Mouse (Mus musculus) neural tube, embryonic 13.5 days (tissue): ENCODE data around the gene Atg4b. TPM values are rescaled to one million over a fixed set of nuclear protein-coding genes. Genes with fewer than 3 reads are reported as not detected.
"Not testable (repeated sequence)": the region's sequence is repeated elsewhere in the genome, so short reads cannot be mapped to it uniquely, and the experiment has no call there.

Experiments used
- ATAC-seq: fragments of 200-750 bp; cut with Nextera tagmentation; 2 replicates; pipeline ENCODE4 v1.8.0; 2017; ENCODE audit warnings: low read depth, mild to moderate bottlenecking, moderate TSS enrichment, moderate library complexity
- H3K27ac ChIP-seq: fragments of 300-500 bp; sonication (generic); replicated peaks from 2 replicates; pipeline ENCODE4 v1.5.1; 2015; ENCODE audit warnings: moderate library complexity, mild to moderate bottlenecking, inconsistent platforms
- H3K27me3 ChIP-seq: fragments of 300-500 bp; sonication (generic); 2 replicates; pipeline ENCODE4 v1.6.1; 2015; ENCODE audit warnings: mild to moderate bottlenecking, inconsistent platforms
- H3K36me3 ChIP-seq: fragments of 300-500 bp; sonication (generic); 2 replicates; pipeline ENCODE4 v1.6.1; 2015; ENCODE audit warnings: mild to moderate bottlenecking, inconsistent platforms
- H3K4me1 ChIP-seq: fragments of 300-500 bp; sonication (generic); replicated peaks from 2 replicates; pipeline ENCODE4 v1.6.1; 2015; ENCODE audit warnings: inconsistent platforms
- H3K4me2 ChIP-seq: fragments of 300-500 bp; sonication (generic); 2 replicates; pipeline ENCODE4 v1.6.1; 2015; ENCODE audit warnings: inconsistent platforms, mild to moderate bottlenecking, moderate library complexity
- H3K4me3 ChIP-seq: fragments of 300-500 bp; sonication (generic); 2 replicates; pipeline ENCODE4 v1.5.1; 2015; ENCODE audit warnings: mild to moderate bottlenecking, inconsistent platforms
- H3K9ac ChIP-seq: fragments of 300-500 bp; sonication (generic); 2 replicates; pipeline ENCODE4 v1.6.1; 2015; ENCODE audit warnings: moderate library complexity, mild to moderate bottlenecking, inconsistent platforms
- H3K9me3 ChIP-seq: fragments of 300-500 bp; sonication (generic); 2 replicates; pipeline ENCODE4 v1.6.1; 2016; ENCODE audit warnings: inconsistent platforms
- WGBS: fragments of 180-500 bp; shearing (Covaris S2); methylation state at CpG from one replicate; pipeline ENCODE4 v1.1.7; 2015; 5-methylcytosine and 5-hydroxymethylcytosine counted together
- polyA plus RNA-seq: library from polyadenylated mRNA; unstranded; fragments of >200 nt; fragmentation: Nextera tagmentation; extraction: Ambion mirVana; gene quantifications from 2 replicates; pipeline ENCODE4 v1.2.1, GENCODE M21; 2015

The Atg4b gene
- polyA plus RNA-seq, 1 experiment from 2014 or later = 104 TPM

GRCm38 (mm10) chr1:93760076-93760475 is 8.8 kb downstream of the Atg4b start:
- Histone ChIP-seq H3K27me3 (no peaks in the 10 kb centered on the region), H3K4me2 (no peak overlapping the region), H3K9ac (no peak overlapping the region), H3K36me3 (no peaks in the 10 kb centered on the region), H3K27ac (no peak overlapping the region), H3K4me1 (peaks cover 33% of the 10 kb centered on the region), H3K4me3 (no peak overlapping the region), H3K9me3 (no peaks in the 10 kb centered on the region)
- ATAC-seq = no peak
- 97% methylated on average over 1 of the region's 1 CpGs for WGBS

GRCm38 (mm10) chr1:93763531-93763930 is 12.2 kb downstream of the Atg4b start:
- 85% methylated on average over 3 of the region's 3 CpGs for WGBS
- not testable (repeated sequence) for ATAC-seq, H3K27ac ChIP-seq, H3K9me3 ChIP-seq, H3K36me3 ChIP-seq, H3K27me3 ChIP-seq, H3K9ac ChIP-seq, H3K4me2 ChIP-seq, H3K4me3 ChIP-seq, H3K4me1 ChIP-seq

DNA sequence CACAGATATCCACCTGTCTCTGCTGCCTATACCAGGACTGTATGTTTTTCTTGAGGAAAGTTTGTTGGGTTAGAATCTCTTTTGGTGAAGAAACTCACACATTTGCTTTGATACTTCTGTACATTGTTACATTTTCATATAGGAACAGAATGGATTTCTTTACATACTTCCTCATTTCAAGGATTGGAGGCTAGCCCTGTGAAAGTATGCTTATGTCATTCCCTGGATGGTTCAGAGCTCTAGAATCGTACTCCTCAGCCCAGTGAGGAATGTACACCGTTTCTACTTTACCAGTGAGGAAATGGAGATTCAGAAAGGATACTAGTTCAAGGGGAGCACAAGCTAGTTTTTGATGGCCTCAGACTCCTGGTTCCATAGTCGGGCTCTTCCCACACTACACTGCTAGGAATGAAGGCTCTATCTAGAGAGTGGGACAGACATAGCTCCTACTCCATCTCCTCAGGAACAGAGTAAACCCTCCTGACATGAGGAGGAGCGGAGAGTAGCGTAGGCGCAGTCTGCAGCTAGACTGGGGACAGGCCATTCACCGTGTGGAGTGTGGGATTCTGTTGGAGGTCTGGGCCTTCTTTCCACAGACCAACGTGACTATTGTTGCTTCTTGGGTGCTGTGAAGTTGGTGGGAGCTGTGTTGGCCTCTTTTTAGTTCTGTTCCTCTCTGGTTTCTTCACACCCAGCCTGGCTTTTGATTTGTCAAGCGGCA is 13.7 kb downstream of the Atg4b start:
- Histone ChIP-seq H3K9me3 (no peaks in the 10 kb centered on the region), H3K9ac (no peak overlapping the region), H3K4me1 (no peaks in the 10 kb centered on the region), H3K4me3 (no peak overlapping the region), H3K4me2 (no peak overlapping the region), H3K27ac (no peak overlapping the region), H3K27me3 (no peaks in the 10 kb centered on the region), H3K36me3 (peaks cover 20% of the 10 kb centered on the region)
- no peak for ATAC-seq
- whole genome bisulfite sequencing = 94% methylated on average over 9 of the region's 9 CpGs

DNA sequence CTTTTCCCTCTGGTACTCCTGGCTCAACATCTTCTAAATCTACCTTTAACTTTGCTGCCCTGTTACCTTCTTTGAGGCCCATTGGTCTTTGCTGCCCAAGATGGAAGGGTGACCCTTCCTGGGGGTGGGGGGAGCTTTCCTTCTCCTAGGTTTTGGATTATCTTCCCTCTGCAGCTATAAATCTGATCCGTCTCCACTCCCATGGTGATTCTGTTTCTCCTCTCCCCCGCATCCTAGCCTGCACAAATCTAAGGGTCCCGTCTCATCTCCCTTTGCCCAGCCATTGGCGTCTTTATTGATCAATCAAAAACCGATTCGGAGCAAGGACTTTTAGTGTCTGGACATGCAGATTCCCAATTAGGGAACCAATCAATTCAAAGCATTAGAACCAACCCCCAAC is 16.3 kb downstream of the Atg4b start:
- peaks cover 29% of the 10 kb centered on the region for H3K36me3 ChIP-seq
- H3K27ac ChIP-seq = no peak overlapping the region
- 91% methylated on average over 6 of the region's 6 CpGs for WGBS
- no peaks in the 10 kb centered on the region for H3K4me1 ChIP-seq
- no peak overlapping the region for H3K4me3 ChIP-seq
- H3K4me2 ChIP-seq = no peak overlapping the region
- no peaks in the 10 kb centered on the region for H3K27me3 ChIP-seq
- H3K9ac ChIP-seq = no peak overlapping the region
- H3K9me3 ChIP-seq = no peaks in the 10 kb centered on the region
- no peak for ATAC-seq

DNA sequence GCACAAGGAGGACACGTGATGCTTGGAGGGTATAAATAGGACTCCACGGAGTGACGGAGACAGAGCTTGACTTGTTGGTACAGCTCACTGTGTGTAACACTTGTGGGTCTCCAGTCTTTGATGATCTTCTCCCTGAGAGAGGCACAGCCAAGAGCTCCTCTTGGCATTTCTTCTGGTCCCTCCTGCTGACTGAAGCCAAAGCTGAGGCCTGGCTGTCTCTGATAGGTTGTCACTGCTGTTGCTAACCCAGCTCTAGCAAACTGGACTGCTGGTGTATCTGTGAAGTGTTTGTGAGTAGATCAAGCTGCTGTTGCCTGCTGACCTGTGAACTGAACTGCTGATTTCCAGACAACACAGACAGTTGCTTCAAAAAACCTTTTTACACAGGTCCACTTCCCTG is 18.6 kb downstream of the Atg4b start:
- no peaks in the 10 kb centered on the region for H3K9me3 ChIP-seq
- H3K27me3 ChIP-seq = no peaks in the 10 kb centered on the region
- no peaks in the 10 kb centered on the region for H3K4me1 ChIP-seq
- WGBS = 95% methylated on average over 3 of the region's 3 CpGs
- ATAC-seq = no peak
- H3K4me3 ChIP-seq = no peak overlapping the region
- H3K27ac ChIP-seq = no peak overlapping the region
- H3K36me3 ChIP-seq = peaks cover 51% of the 10 kb centered on the region
- no peak overlapping the region for H3K4me2 ChIP-seq
- H3K9ac ChIP-seq = no peak overlapping the region

- Histone ChIP-seq H3K36me3 (peaks cover 82% of the 10 kb centered on the region), H3K4me2 (no peak overlapping the region), H3K27ac (no peak overlapping the region), H3K9ac (no peak overlapping the region), H3K27me3 (no peaks in the 10 kb centered on the region), H3K9me3 (no peaks in the 10 kb centered on the region), H3K4me3 (no peak overlapping the region), H3K4me1 (no peaks in the 10 kb centered on the region)
- no peak for ATAC-seq
- 96% methylated on average over 5 of the region's 5 CpGs for WGBS
Measured at GRCm38 (mm10) chr1:93776686-93777085, 25.4 kb downstream of the Atg4b start.

GRCm38 (mm10) chr1:93786912-93787311 is 35.6 kb downstream of the Atg4b start:
- no peak overlapping the region for H3K9ac ChIP-seq
- ATAC-seq = no peak
- no peaks in the 10 kb centered on the region for H3K4me1 ChIP-seq
- no peak overlapping the region for H3K4me2 ChIP-seq
- H3K9me3 ChIP-seq = 0 out of 2 replicates have a peak, but pooled peaks cover 6% of the 10 kb centered on the region
- H3K27me3 ChIP-seq = no peaks in the 10 kb centered on the region
- 94% methylated on average over 2 of the region's 2 CpGs for WGBS
- H3K27ac ChIP-seq = no peak overlapping the region
- H3K4me3 ChIP-seq = no peak overlapping the region
- H3K36me3 ChIP-seq = peaks cover 100% of the 10 kb centered on the region

DNA sequence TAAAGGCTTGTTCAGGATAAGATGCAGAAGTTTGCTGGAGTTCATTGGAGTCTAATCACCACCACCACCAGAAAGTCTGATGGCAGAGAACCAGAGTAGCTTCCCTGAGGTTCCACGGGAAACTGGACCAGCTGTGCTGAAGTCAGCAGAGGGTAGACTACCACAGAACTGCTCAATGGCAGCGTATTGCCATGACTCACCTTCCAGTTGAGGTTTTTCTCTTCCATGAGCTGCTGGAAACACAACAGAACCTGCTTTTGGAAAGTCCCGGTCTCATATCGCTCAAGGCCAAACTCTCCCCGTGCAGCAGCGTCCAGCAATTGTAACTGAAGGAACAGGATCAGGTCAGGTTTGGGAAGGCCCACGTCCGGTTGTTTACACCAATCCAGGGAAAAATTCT is 43.2 kb downstream of the Atg4b start:
- Histone ChIP-seq H3K4me2 (no peak overlapping the region), H3K9me3 (0 out of 2 replicates have a peak, but pooled peaks cover 6% of the 10 kb centered on the region), H3K4me1 (no peaks in the 10 kb centered on the region), H3K36me3 (peaks cover 79% of the 10 kb centered on the region), H3K9ac (no peak overlapping the region), H3K27ac (no peak overlapping the region), H3K4me3 (no peak overlapping the region), H3K27me3 (no peaks in the 10 kb centered on the region)
- ATAC-seq = no peak
- WGBS = 96% methylated on average over 8 of the region's 8 CpGs

GRCm38 (mm10) chr1:93795886-93796285 is 44.6 kb downstream of the Atg4b start:
- 87% methylated on average over 8 of the region's 8 CpGs for WGBS
- no peak overlapping the region for H3K4me2 ChIP-seq
- H3K36me3 ChIP-seq = peaks cover 71% of the 10 kb centered on the region
- no peak overlapping the region for H3K4me3 ChIP-seq
- no peaks in the 10 kb centered on the region for H3K27me3 ChIP-seq
- no peak overlapping the region for H3K9ac ChIP-seq
- H3K27ac ChIP-seq = no peak overlapping the region
- H3K9me3 ChIP-seq = 0 out of 2 replicates have a peak, but pooled peaks cover 5% of the 10 kb centered on the region
- peaks cover 4% of the 10 kb centered on the region for H3K4me1 ChIP-seq
- no peak for ATAC-seq

DNA sequence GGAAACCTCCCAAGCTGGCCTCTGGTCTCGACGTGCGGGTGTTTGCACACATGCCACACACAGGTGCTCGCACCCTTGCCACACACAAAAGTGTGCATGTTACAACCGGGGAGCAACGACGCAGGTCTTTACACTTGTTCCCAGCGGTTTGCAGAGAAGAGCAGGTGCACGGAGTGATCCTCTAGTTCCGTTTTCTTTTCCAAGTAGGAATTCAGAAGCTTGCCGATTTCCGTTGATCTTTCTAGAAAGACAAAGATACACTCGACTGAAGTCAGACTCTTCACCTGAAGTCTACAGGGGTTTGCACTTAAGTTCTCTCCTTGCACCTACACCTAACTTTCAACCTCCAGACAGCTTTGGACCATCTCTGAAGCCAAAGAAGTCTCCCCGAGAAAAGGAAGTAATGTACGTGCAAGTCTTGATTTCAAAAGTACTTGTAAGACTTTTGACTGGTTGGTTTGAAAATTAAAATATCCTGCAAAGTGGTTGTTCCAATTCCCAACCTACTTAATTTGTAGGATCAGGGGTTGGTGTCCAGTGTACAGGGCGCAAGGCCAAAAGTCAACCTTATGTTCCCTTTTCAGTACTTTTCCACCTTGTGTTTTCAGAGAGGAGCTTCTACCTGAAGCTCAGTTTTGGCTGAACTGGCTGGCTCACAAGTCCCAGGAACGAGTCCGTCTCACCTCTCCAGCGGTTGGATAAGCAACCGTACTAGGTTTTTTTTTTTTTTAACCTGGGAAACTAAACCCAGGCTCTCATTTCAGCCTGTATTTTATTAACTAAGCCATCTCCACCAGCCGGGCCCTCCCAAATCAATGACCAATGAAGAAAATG is 49.6 kb downstream of the Atg4b start:
- ATAC-seq = no peak
- Histone ChIP-seq H3K4me3 (peak overlapping the region; percentile 77), H3K27me3 (no peaks in the 10 kb centered on the region), H3K36me3 (peaks cover 26% of the 10 kb centered on the region), H3K4me2 (peak overlapping the region; percentile 77), H3K9ac (peak overlapping the region; percentile 83), H3K4me1 (peaks cover 35% of the 10 kb centered on the region), H3K9me3 (no peaks in the 10 kb centered on the region), H3K27ac (no peak overlapping the region)
- 77% methylated on average over 21 of the region's 21 CpGs for WGBS

- peak within 1 kb of the TSS; percentile 77 for H3K4me3 ChIP-seq
- WGBS = under 1% methylated on average over 42 of the region's 42 CpGs
- peak within 1 kb of the TSS; percentile 82 for H3K27ac ChIP-seq
- peak within 1 kb of the TSS; percentile 84 for H3K4me2 ChIP-seq
- peaks cover 32% of the 10 kb centered on the region for H3K36me3 ChIP-seq
- peak within 1 kb of the TSS; percentile 83 for H3K9ac ChIP-seq
- no peaks in the 10 kb centered on the region for H3K27me3 ChIP-seq
- peak; percentile 42 for ATAC-seq
- no peaks in the 10 kb centered on the region for H3K9me3 ChIP-seq
- H3K4me1 ChIP-seq = peaks cover 35% of the 10 kb centered on the region
Measured at GRCm38 (mm10) chr1:93801741-93802238, 50.5 kb downstream of the Atg4b start, which contains the start of gene Dtymk. Gene Dtymk (minus strand): TSS chr1:93801934.

DNA sequence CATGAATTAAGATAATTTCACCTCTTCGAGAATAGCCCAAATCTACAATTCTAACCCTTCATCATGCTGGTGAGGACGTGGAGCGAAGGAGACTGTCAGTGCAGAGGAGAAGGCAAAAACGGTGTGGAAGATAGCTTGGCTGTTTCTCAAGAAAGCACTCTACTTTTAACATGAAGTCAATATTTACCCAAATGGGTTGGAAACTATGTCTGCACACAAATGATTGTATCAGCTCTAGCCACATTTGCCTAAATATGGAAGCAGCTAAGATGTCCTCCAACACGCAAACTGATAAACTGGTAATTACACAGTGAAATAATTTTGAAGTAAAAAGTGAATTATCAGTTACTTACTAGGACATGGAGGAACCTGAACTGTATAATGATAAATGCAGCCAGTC is 51.5 kb downstream of the Atg4b start:
- H3K36me3 ChIP-seq = peaks cover 38% of the 10 kb centered on the region
- peak overlapping the region; percentile 84 for H3K4me2 ChIP-seq
- 89% methylated on average over 5 of the region's 5 CpGs for WGBS
- H3K4me3 ChIP-seq = peak overlapping the region; percentile 77
- no peak overlapping the region for H3K27ac ChIP-seq
- H3K9me3 ChIP-seq = no peaks in the 10 kb centered on the region
- no peaks in the 10 kb centered on the region for H3K27me3 ChIP-seq
- H3K4me1 ChIP-seq = peaks cover 35% of the 10 kb centered on the region
- peak overlapping the region; percentile 80 for H3K9ac ChIP-seq
- ATAC-seq = no peak
